Mouse (Mus musculus) brain, embryonic 14.5 days (tissue): ENCODE results near the gene Gpr1.

Experiments used
- CTCF ChIP-seq: fragments of 200-500 bp; IDR thresholded peaks from 2 replicates; pipeline ENCODE4 v1.5.1; 2012; ENCODE audit warnings: inconsistent platforms, mild to moderate bottlenecking, moderate library complexity, borderline replicate concordance; ENCODE audit not compliant: insufficient read depth, insufficient read length; ENCODE audit errors: extremely low read depth
- POLR2A ChIP-seq: fragments of 200-500 bp; IDR thresholded peaks from 2 replicates; pipeline ENCODE4 v1.6.1; 2012; ENCODE audit warnings: mild to moderate bottlenecking, inconsistent platforms, borderline replicate concordance; ENCODE audit not compliant: poor library complexity, insufficient read depth, insufficient read length, severe bottlenecking; ENCODE audit errors: extremely low read depth

- TF ChIP-seq CTCF (no peak), POLR2A (no peak)
Observed at GRCm38 (mm10) chr1:63248360-63248851, 34.1 kb upstream of the Gpr1 start.
